ENCODE assay signal across 12 mouse cellular contexts in the genomic region with DNA sequence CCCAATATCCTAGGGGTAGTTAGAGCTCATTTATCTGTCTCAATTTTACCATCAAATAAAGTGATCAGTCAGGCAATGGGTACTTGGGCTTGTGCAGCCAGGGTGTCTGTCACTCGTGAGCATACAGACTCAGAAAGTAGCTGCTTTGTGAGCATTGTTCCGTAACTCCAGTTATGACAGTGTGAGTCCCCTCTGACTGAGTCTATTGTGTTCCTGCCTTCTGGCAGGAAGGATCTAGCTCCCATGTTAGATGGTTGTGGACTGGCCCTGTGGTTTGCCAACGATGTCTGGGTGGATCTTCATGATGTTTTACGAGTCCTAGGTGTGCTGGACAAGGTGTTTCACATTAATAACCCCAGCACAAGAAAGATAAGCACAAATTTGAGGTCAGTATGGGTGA. TPM values are rescaled to one million over a fixed set of nuclear protein-coding genes. Genes with fewer than 3 reads are reported as not detected.
A peak's percentile ranks its signal among the peaks of the same experiment; 100 is the strongest.
DNase-seq lines count a peak whose midpoint lies in the region; ATAC-seq and TF ChIP-seq lines count a peak whose summit lies in the region.
"Had no signal": no experiment of that assay in that cellular context is flagged by ENCODE, and none has a peak within 500 bp of the region (broad histone marks: within the 10 kb centered on the region; RNA-seq: fewer than 3 reads in every experiment).

No protein-coding gene starts in this region.

- TF ChIP-seq CTCF in layer of hippocampus, adult 2 months (conservative IDR thresholded peaks at IDR 0.05), result no peak
- no peak for TF ChIP-seq CTCF in CH12.LX (conservative IDR thresholded peaks at IDR 0.05 in 1 of 2, IDR thresholded peaks at IDR 0.05 in 1 of 2; ENCODE audit: low read depth in 2 of 2, low read length in 2 of 2)
- no peak for TF ChIP-seq CTCF in thymus, adult 2 months (IDR thresholded peaks at IDR 0.05; ENCODE audit: borderline replicate concordance, control insufficient read depth, extremely low read depth, insufficient read depth, low read length, poor library complexity)

- no peaks in the 10 kb centered on the region for H3K36me3 ChIP-seq in forebrain, embryonic 10.5 days (replicated peaks)
- H3K36me3 ChIP-seq in forebrain, embryonic 13.5 days (ENCODE audit: poor library complexity, severe bottlenecking), result no peaks in the 10 kb centered on the region
- H3K36me3 ChIP-seq in CH12.LX (replicated peaks in 1 of 2; ENCODE audit: control insufficient read depth in 1 of 2, insufficient read depth in 1 of 2, low read length in 1 of 2), result no peaks in the 10 kb centered on the region
- H3K36me3 ChIP-seq in intestine, embryonic 14.5 days (ENCODE audit: control insufficient read depth, insufficient read depth, low read length), result no peaks in the 10 kb centered on the region
- no peaks in the 10 kb centered on the region for H3K36me3 ChIP-seq in thymus, adult 2 months (ENCODE audit: control insufficient read depth, insufficient read depth, low read length)
- H3K36me3 ChIP-seq: limb, embryonic 15.5 days had no signal

- peaks cover 41% of the 10 kb centered on the region for H3K4me1 ChIP-seq in forebrain, embryonic 10.5 days
- peaks cover 19% of the 10 kb centered on the region for H3K4me1 ChIP-seq in forebrain, embryonic 13.5 days
- peaks cover 3 to 18% of the 10 kb centered on the region in 2 experiments for H3K4me1 ChIP-seq in CH12.LX (ENCODE audit: control insufficient read depth in 1 of 2, insufficient read depth in 2 of 2)
- no peaks in the 10 kb centered on the region; the same call in 1 of the 2 replicates for H3K4me1 ChIP-seq in intestine, embryonic 14.5 days (replicated peaks; ENCODE audit: control insufficient read depth, insufficient read depth, low read length)
- H3K4me1 ChIP-seq in thymus, adult 2 months (replicated peaks; ENCODE audit: control insufficient read depth, insufficient read depth, low read length), result no peaks in the 10 kb centered on the region

- H3K4me2 ChIP-seq in forebrain, embryonic 13.5 days, result no peak overlapping the region
- peak overlapping the region; percentile 33; the same call in 1 of the 2 replicates for H3K4me2 ChIP-seq in CH12.LX (ENCODE audit: insufficient read depth, low read depth, poor library complexity, severe bottlenecking)
- peak overlapping the region; percentile 27; the same call in 1 of the 2 replicates for H3K4me2 ChIP-seq in intestine, embryonic 14.5 days (ENCODE audit: low read length)

- in situ Hi-C loops in CH12.LX (cut with MboI; ENCODE audit: low pct_ligation_motif_present, low pct_unique_long_range_greater_than_20kb, low sequenced_read_pairs), result no loop called here

- TF ChIP-seq EP300 in CH12.LX (IDR thresholded peaks at IDR 0.05; ENCODE audit: low read length), result no peak

- DNase-seq in forebrain, embryonic 10.5 days (ENCODE audit: extremely low spot score, low spot score), result peak; percentile 13
- DNase-seq in layer of hippocampus, adult 2 months (ENCODE audit: low spot score in 2 of 2), result peak in 1 of 2 experiments; percentile 4
- no peak for DNase-seq in layer of hippocampus, postnatal 36 days
- DNase-seq in CH12.LX (ENCODE audit: extremely low read depth), result no peak
- DNase-seq in intestine, embryonic 14.5 days (ENCODE audit: low spot score), result no peak
- DNase-seq in ovary, adult 18-20 months (ENCODE audit: low spot score), result no peak
- no peak for DNase-seq in thymus, adult 2 months

- dilution Hi-C loops in CH12.LX (cut with MboI; ENCODE audit: extremely low pct_ligation_motif_present, extremely low pct_unique_long_range_greater_than_20kb, low sequenced_read_pairs), result no loop called here

- H3K9ac ChIP-seq in forebrain, embryonic 13.5 days, result no peak overlapping the region
- no peak overlapping the region for H3K9ac ChIP-seq in CH12.LX (ENCODE audit: insufficient read depth, low read depth)
- H3K9ac ChIP-seq in intestine, embryonic 14.5 days (ENCODE audit: low read length), result no peak overlapping the region
- H3K9ac ChIP-seq: limb, embryonic 15.5 days had no signal

- H3K4me3 ChIP-seq in forebrain, embryonic 10.5 days, result peak overlapping the region; percentile 46; the same call in 1 of the 2 replicates
- no peak overlapping the region for H3K4me3 ChIP-seq in forebrain, embryonic 13.5 days
- no peak overlapping the region for H3K4me3 ChIP-seq in layer of hippocampus, adult 2 months
- H3K4me3 ChIP-seq in CH12.LX (replicated peaks in 1 of 3; ENCODE audit: low read depth in 2 of 3, low read length in 2 of 3, poor library complexity in 1 of 3), result no peak overlapping the region
- H3K4me3 ChIP-seq in intestine, embryonic 14.5 days (ENCODE audit: low read depth, low read length), result no peak overlapping the region
- H3K4me3 ChIP-seq in thymus, adult 2 months (ENCODE audit: control insufficient read depth, insufficient read depth, low read length), result no peak overlapping the region
- H3K4me3 ChIP-seq: limb, embryonic 15.5 days had no signal

- TF ChIP-seq RAD21 in CH12.LX (IDR thresholded peaks at IDR 0.05; ENCODE audit: low read depth, low read length), result no peak

- H3K79me2 ChIP-seq in CH12.LX (replicated peaks; ENCODE audit: control insufficient read depth, extremely low read depth, insufficient read depth, poor library complexity, severe bottlenecking), result no peaks in the 10 kb centered on the region

- WGBS in forebrain, embryonic 10.5 days, result 51% methylated on average over 4 of the region's 4 CpGs
- WGBS in forebrain, embryonic 13.5 days, result 57% methylated on average over 4 of the region's 4 CpGs
- 57% methylated on average over 4 of the region's 4 CpGs for WGBS in intestine, embryonic 14.5 days
- WGBS in thymus, adult 2 months, result 48% methylated on average over 4 of the region's 4 CpGs

- H3K9me3 ChIP-seq in forebrain, embryonic 10.5 days, result no peaks in the 10 kb centered on the region
- no peaks in the 10 kb centered on the region for H3K9me3 ChIP-seq in forebrain, embryonic 13.5 days (replicated peaks)
- H3K9me3 ChIP-seq in CH12.LX (replicated peaks; ENCODE audit: low read length), result no peaks in the 10 kb centered on the region
- no peaks in the 10 kb centered on the region for H3K9me3 ChIP-seq in intestine, embryonic 14.5 days (ENCODE audit: control insufficient read depth, low read length)
- H3K9me3 ChIP-seq: limb, embryonic 15.5 days had no signal

- no peak for ATAC-seq in forebrain, embryonic 13.5 days
- no peak for ATAC-seq in intestine, embryonic 14.5 days (replicated peaks; ENCODE audit: low FRiP score, low TSS enrichment, low read depth)
- ATAC-seq: forebrain, embryonic 14.5 days had no signal

- H3K27me3 ChIP-seq in forebrain, embryonic 10.5 days (ENCODE audit: poor library complexity, severe bottlenecking), result peaks cover 49% of the 10 kb centered on the region
- peaks cover 42% of the 10 kb centered on the region for H3K27me3 ChIP-seq in forebrain, embryonic 13.5 days
- H3K27me3 ChIP-seq in CH12.LX (replicated peaks), result no peaks in the 10 kb centered on the region
- H3K27me3 ChIP-seq in intestine, embryonic 14.5 days (replicated peaks; ENCODE audit: control insufficient read depth, insufficient read depth, low read length), result peaks cover 34% of the 10 kb centered on the region
- H3K27me3 ChIP-seq in thymus, adult 2 months (ENCODE audit: control insufficient read depth, insufficient read depth, low read length), result peaks cover 8% of the 10 kb centered on the region; the same call in 1 of the 2 replicates

- H3K27ac ChIP-seq in forebrain, embryonic 10.5 days, result no peak overlapping the region
- H3K27ac ChIP-seq in forebrain, embryonic 13.5 days, result no peak overlapping the region
- peak overlapping the region; percentile 18; the same call in 1 of the 2 replicates for H3K27ac ChIP-seq in layer of hippocampus, adult 2 months
- H3K27ac ChIP-seq in CH12.LX (ENCODE audit: insufficient read depth, low read depth), result no peak overlapping the region
- H3K27ac ChIP-seq in intestine, embryonic 14.5 days (ENCODE audit: low read depth), result no peak overlapping the region
- no peak overlapping the region for H3K27ac ChIP-seq in thymus, adult 2 months (ENCODE audit: control insufficient read depth, insufficient read depth, low read length)
- H3K27ac ChIP-seq: limb, embryonic 15.5 days had no signal

- no peak for TF ChIP-seq POLR2A in CH12.LX (IDR thresholded peaks at IDR 0.05; ENCODE audit: low read depth, low read length)
- TF ChIP-seq POLR2A in thymus, adult 2 months (IDR thresholded peaks at IDR 0.05; ENCODE audit: control insufficient read depth, extremely low read depth, insufficient read depth, low read length, poor library complexity), result no peak

RNA-seq across cellular contexts. Expression of a gene that starts 21.2 kb away (rescaled TPM):
- polyA plus RNA-seq in forebrain, embryonic 10.5 days (2016; fragmentation: Nextera tagmentation; extraction: Ambion mirVana), result 27.6 and 29.9 TPM in 2 replicates
- polyA plus RNA-seq in forebrain, embryonic 13.5 days (2015; fragmentation: Nextera tagmentation; extraction: Ambion mirVana), result 20.7 and 22.4 TPM in 2 replicates
- total RNA-seq in layer of hippocampus, adult 2 months (2021), result 1 to 10 TPM; 5.7 to 6.9 TPM
- total RNA-seq in layer of hippocampus, postnatal 36 days (2021), result 1 to 10 TPM; 5.6 to 7.4 TPM
- 10.9 and 11.4 TPM in 2 replicates for total RNA-seq in CH12.LX (2012; rRNA removed)
- 8.5 and 9.4 TPM in 2 replicates for total RNA-seq in CH12.LX (2014; rRNA removed)
- 7.1 and 8.0 TPM in 2 replicates for polyA plus RNA-seq in CH12.LX (2012; ENCODE audit: insufficient read length, low read depth)
- 19.1 and 19.7 TPM in 2 replicates for polyA plus RNA-seq in intestine, embryonic 14.5 days (2014; fragmentation: Nextera tagmentation; extraction: Ambion mirVana)
- 23.5 and 24.4 TPM in 2 replicates for polyA plus RNA-seq in thymus, adult 2 months (2012; rRNA removed)

RNA-seq across cellular contexts. Expression of a gene that starts 56.5 kb away (rescaled TPM):
- polyA plus RNA-seq in forebrain, embryonic 10.5 days (2016; fragmentation: Nextera tagmentation; extraction: Ambion mirVana), result 22.1 and 22.2 TPM in 2 replicates
- polyA plus RNA-seq in forebrain, embryonic 13.5 days (2015; fragmentation: Nextera tagmentation; extraction: Ambion mirVana), result 21.2 and 26.8 TPM in 2 replicates
- total RNA-seq in layer of hippocampus, adult 2 months (2021), result 10 to 100 TPM; 30.1 to 33.6 TPM
- 10 to 100 TPM; 25.0 to 32.3 TPM for total RNA-seq in layer of hippocampus, postnatal 36 days (2021)
- total RNA-seq in CH12.LX (2012; rRNA removed) (0.30 TPM in 1 of 2 replicates, not detected in the other), CH12.LX (2014; rRNA removed) (not detected in 2 replicates)
- not detected in 2 replicates for polyA plus RNA-seq in CH12.LX (2012; ENCODE audit: insufficient read length, low read depth)
- polyA plus RNA-seq in intestine, embryonic 14.5 days (2014; fragmentation: Nextera tagmentation; extraction: Ambion mirVana), result 12.3 and 14.8 TPM in 2 replicates
- 2.5 and 3.0 TPM in 2 replicates for polyA plus RNA-seq in thymus, adult 2 months (2012; rRNA removed)

RNA-seq across cellular contexts. Expression of a gene that starts 57.8 kb away (rescaled TPM):
- 0.42 and 0.65 TPM in 2 replicates for polyA plus RNA-seq in forebrain, embryonic 10.5 days (2016; fragmentation: Nextera tagmentation; extraction: Ambion mirVana)
- polyA plus RNA-seq in forebrain, embryonic 13.5 days (2015; fragmentation: Nextera tagmentation; extraction: Ambion mirVana), result 0.24 TPM in 1 of 2 replicates, not detected in the other
- not detected for total RNA-seq in layer of hippocampus, adult 2 months (2021)
- not detected for total RNA-seq in layer of hippocampus, postnatal 36 days (2021)
- not detected in 2 replicates for total RNA-seq in CH12.LX (2012; rRNA removed)
- not detected in 2 replicates for total RNA-seq in CH12.LX (2014; rRNA removed)
- polyA plus RNA-seq in CH12.LX (2012; ENCODE audit: insufficient read length, low read depth), result not detected in 2 replicates
- 0.14 TPM in 1 of 2 replicates, not detected in the other for polyA plus RNA-seq in intestine, embryonic 14.5 days (2014; fragmentation: Nextera tagmentation; extraction: Ambion mirVana)
- 0.18 and 0.20 TPM in 2 replicates for polyA plus RNA-seq in thymus, adult 2 months (2012; rRNA removed)
- total RNA-seq: heart, adult 18-20 months had no signal
- polyA plus RNA-seq: cortical plate, adult 2 months; forebrain, embryonic 14.5 days had no signal
